Mouse (Mus musculus): Measurements from ENCODE around the gene Acbd6.

Acbd6 gene

DNA sequence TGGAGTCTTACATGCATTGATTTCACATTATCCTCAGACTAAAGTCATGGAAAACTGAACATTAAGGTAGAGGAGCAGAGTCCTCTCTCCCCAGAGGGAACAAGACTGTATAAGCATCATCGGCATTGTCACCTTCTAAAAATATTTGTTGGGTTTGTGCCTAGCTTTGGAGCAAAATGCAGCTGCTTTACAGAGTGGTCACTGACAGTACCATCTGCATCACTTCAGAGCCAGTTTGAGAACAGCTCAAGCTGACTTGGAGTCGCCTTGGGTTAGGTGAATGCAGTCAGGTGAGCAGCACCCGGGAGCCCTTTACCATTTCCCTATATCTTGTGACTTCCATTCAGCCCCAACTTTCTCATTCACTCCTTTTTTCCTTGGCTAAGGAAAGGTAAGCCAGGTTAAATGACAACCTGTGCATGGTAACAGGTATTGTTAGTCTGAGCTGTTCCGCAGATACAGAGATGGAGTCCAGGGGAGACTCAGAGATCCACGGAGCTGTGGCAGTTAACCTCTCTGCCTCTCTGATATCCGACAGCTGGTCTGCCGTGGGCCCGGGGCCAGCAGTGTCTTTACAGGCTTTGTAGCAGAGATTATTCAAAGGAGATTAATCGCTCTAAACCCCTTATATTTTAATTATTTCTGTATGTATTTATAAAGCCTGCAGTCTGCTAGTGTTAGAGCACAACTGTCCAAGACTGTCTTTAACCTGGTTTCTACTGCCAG, 92.4 kb downstream of the Acbd6 start:
- DNase-seq, result peak; percentile 16

DNA sequence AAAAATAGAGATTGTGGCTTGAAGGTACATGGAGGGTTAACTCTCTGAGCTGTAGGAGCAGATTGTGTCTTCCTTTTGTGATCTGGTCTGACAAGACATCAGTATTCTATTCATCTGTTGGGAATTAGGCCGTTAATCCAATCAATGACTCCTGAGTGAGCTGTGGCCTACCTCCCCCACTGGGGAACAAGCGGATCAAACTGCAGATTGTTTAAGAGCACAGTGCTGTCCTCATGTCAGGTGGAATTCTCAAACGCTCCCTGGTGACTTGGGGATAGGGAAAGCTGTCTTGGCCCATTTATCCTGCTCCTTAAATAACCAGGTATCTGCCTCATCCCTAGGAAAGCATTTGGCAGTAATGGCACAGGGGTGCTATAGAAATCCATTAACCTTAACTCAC, 97.0 kb downstream of the Acbd6 start:
- no peak for DNase-seq

DNA sequence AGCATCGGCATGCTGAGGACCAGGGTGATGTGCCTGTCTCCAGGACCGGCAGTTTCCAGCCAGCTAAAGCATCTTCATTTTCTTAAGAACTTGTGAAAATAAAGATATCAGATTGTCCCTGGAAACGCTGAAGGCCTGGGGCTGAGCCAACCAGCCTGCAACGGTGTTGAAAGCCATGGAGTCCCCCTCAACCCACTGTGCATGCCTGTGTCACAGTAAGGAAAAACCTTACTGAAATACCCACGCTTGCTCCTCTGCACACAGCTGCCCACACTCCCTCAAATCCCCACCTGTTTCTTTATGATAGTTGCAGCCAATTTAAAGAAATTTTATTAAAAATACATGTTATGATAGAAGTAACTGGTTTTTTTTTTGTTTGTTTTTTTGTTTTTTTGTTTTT, 98.4 kb downstream of the Acbd6 start:
- DNase-seq, result no peak

DNA sequence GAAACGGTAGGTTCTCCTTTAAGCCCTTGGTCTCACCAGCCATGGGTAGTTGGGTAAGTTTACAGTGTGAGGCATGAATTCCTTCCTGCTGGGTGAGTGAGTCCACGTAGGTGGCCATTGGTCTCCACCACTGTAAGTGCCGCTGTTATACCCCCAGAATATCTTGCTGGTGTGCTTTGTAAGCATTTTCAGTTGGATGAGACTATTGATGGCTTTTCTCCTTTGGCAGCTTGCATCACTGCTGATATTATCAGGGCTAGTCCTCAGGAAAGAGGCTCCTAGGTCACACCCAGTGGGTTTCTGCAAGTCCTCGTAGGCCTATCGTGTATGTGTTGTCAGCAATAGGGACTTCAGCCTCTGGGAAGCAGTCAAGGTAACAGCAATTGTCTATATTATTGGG, 106.1 kb downstream of the Acbd6 start:
- DNase-seq, result no peak

- no peak for DNase-seq
Observed at GRCm38 (mm10) chr1:155675570-155675969, 117.7 kb downstream of the Acbd6 start.

DNA sequence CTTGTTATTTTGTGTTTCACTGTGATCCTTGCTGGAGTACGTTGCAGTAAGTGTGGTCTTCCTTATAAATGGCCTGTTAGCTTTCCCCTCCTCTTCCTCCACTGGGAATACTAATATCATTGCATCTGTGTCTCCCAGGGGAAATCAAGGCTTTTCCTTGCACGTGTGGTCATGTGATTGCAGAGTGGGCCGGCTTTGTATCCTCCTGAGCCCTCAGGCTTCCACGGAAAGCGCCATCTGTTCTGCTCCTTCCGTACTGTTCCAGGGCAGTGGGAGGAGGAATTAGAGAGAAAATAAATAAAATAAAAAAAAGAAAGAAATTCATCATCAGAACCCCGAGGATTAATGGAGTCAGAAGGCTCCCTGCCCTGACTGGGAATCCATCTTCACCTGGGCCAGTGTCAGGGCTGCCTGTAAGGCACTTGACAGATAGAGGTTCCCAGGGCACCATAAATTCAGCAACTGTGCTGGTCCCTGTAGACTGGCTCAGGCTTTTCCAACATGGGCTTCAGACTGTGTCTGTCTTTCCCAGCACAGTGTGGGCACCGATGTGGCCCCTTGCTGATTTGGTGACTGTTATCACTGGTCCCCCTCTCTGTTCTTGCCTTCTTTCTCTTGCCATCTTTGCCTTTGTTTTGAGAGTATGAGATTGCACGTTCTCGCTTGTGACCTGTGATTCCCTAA, 123.3 kb downstream of the Acbd6 start:
- DNase-seq, result no peak

DNA sequence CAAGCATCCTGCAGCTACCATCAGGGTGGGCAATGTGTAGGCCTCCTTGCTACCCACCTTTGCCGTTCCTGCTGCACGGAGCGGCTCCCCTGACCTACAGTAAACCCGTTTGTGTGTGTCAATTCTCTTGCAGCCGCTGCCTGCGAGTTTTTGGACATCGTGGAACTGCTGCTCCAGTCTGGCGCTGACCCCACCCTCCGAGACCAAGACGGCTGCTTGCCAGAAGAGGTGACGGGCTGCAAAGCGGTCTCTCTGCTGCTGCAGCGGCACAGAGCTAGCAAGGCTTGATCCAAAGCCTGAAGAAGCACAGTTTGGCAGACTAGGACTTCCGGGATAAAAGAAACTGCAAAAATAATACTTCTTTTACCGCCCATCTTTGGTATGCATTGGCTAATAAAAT, 128.9 kb downstream of the Acbd6 start:
- no peak for DNase-seq

- no peak for DNase-seq
Observed at GRCm38 (mm10) chr1:155689141-155689540, 131.2 kb downstream of the Acbd6 start.

- no peak for DNase-seq
Observed at GRCm38 (mm10) chr1:155689558-155689957, 131.6 kb downstream of the Acbd6 start.

GRCm38 (mm10) chr1:155692230-155692629, 134.3 kb downstream of the Acbd6 start:
- no peak for DNase-seq

GRCm38 (mm10) chr1:155693026-155693425, 135.1 kb downstream of the Acbd6 start:
- no peak for DNase-seq

DNA sequence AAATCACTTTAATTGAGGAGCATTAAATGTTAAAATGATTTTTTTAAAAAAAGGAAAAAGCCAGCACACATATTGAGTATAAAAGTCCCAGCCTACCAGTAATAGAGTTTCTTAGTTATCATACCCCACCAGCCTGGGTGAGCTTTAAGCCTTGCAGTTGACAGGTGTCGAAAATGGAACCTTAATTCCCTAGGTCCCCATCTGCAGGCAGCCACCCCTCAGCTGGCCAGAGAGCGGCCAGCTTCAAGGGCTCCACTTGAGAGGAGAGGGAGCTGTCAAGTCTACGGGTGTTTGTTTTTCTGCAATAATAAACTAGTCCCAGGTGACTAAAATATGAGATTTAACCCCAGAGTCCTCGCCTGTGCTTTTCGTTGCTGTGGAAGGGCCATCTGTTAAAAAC, 135.5 kb downstream of the Acbd6 start:
- no peak for DNase-seq

- DNase-seq, result peak; percentile 47
Observed at GRCm38 (mm10) chr1:155698373-155699159, 140.6 kb downstream of the Acbd6 start.

GRCm38 (mm10) chr1:155700886-155701285, 143.0 kb downstream of the Acbd6 start:
- no peak for DNase-seq

DNA sequence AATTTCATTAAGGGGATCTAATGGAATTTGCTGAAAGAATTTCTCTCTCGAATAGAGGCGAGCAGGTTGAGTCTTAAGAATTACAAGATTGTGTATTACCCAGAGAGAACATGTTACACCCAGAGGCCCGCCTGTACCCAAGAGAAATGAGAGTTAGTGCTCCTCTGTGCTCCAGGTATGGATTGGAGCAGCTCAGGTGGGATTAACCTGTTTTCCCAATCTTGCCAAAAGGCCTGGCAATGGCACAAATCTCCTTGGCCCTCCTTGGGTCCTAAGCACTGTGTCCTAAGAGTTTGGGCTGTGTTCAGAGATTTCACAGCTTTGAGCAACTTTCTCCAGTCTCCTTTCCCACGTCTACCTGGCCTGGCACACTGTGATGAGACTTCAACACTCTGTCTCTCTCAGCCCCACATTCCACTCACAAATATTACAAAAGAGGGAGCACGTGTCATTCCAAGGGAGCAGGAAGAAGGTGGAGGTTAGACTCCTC, 145.3 kb downstream of the Acbd6 start:
- DNase-seq, result no peak

DNA sequence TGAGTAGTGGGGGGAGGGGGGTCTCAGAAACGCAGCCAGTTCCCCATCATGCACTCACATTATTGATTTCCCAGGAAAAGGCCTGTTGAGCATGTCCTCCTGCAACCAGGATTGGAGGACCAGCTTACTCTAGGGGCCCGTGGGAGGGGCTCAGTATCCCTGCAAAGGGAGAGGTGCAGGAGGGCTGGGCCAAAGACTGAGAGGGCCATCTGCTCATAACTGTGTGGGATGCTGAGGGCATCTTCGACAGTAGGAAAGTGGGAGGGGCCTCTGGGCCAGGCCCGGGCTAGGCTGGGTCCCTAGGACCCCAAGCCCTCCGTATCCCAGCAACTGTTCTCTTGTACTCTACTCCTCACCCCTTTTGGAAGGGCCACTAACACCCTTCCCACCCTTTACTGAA, 146.3 kb downstream of the Acbd6 start:
- DNase-seq, result no peak

- no peak for DNase-seq
Observed at GRCm38 (mm10) chr1:155713306-155713705, 155.4 kb downstream of the Acbd6 start.

- DNase-seq, result no peak
Observed at GRCm38 (mm10) chr1:155715366-155715765, 157.4 kb downstream of the Acbd6 start.

GRCm38 (mm10) chr1:155717301-155717700, 159.4 kb downstream of the Acbd6 start:
- no peak for DNase-seq

DNA sequence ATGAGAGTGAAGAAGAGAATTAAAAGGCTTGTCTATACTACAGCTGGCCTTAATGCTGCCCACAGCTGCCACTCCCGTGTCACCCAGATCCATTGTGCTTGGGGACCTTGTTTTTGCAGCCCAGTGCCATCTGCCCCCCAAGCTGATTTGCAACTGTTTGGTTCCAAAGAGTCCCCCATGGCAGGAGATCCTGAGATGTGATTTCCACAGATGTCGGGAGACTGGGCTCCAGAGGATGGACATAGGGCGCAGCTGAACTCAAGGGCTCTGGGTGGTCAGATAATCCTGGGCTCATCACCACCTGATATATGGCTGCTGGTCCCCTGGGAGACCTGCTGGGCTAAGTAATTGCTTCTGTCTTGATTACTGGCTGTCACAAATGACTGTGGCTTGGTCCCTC, 160.9 kb downstream of the Acbd6 start:
- no peak for DNase-seq

GRCm38 (mm10) chr1:155720006-155720405, 162.1 kb downstream of the Acbd6 start:
- no peak for DNase-seq

GRCm38 (mm10) chr1:155721443-155721842, 163.5 kb downstream of the Acbd6 start:
- no peak for DNase-seq

DNA sequence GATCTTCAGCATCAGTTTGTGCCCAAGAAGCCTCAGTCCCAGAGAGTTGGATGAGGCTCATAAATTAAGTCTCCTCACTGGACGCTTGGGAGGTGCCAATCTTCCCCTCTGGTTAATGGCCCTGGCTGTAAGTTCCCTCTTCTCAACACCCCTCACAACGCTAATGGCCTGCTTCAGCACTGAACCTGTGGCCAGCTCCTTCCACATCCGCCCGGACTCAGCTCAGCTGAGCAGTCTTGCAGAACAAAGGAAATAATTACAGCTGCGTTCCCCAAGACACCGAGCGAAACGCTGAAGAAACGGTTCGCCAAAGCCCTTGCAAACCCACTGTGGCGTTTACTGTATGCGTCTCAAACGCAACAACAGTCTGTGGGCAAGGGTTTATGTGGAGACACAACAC, 164.3 kb downstream of the Acbd6 start:
- DNase-seq, result no peak

DNA sequence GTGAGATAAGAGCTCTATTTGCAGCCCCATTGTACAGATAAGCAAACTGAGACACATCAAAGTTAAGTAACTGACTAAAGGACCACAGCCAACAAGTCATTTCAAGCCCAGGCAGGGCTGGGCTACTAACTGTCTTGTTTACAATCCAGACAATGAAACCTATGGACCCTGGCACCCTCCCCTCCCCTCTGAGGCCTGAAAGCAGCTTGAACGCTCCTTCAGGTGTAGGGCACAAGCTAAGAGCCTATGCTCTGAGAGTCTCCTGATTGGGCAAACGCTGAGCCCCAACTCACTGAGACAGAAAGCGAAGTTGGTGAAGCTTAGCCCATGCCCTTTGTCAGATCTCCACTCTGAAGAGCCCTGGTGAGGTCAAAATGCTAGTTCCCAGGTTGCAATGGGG, 166.4 kb downstream of the Acbd6 start:
- DNase-seq, result no peak
